Mouse (Mus musculus) liver, adult 2 months (tissue): Measurements from ENCODE around the gene Erich6b.

Experiments used
- CTCF ChIP-seq: fragments of 200-500 bp; IDR thresholded peaks from 2 replicates; pipeline ENCODE4 v1.5.1; 2011; ENCODE audit warnings: low read depth, low read length, control low read depth
- POLR2A ChIP-seq: fragments of 200-500 bp; IDR thresholded peaks from 2 replicates; pipeline ENCODE4 v1.6.1; 2011; ENCODE audit warnings: low read length, control low read depth; ENCODE audit not compliant: insufficient read depth; ENCODE audit errors: extremely low read depth

DNA sequence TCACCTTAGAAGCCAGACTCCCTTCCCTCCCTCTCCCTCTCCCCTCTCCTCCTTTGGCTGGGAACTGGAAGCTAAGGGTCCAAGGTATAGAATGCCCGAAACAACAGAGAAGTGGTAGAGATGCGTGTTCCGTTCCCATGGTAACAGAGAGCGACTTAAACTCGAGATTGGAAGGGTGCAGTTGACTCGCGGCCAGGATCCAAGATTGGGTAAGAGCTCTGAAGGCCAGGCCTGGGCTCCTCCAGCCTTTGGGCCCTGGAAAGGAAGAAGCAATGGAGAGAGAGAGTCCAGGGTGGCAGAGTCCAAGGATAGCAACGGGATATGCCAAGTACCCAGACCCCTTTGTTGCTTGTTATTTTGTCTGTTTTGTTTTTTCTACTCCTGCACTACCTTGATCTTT is at the start of gene Erich6b:
- TF ChIP-seq CTCF, result no peak
- no peak for TF ChIP-seq POLR2A
